Mouse (Mus musculus) hindbrain, embryonic 11.5 days (tissue): ENCODE measurements around the gene Dlgap1. TPM values are rescaled to one million over a fixed set of nuclear protein-coding genes. Genes with fewer than 3 reads are reported as not detected.

ENCODE experiments used
- ATAC-seq: fragments of 200-750 bp; cut with Nextera tagmentation; 2 replicates; pipeline ENCODE4 v1.8.0; 2017; ENCODE audit warnings: mild to moderate bottlenecking, moderate TSS enrichment, moderate library complexity; ENCODE audit not compliant: low FRiP score
- DNase-seq: peaks from one replicate; pipeline ENCODE4 v3.0.0-alpha.2; 2015; ENCODE audit warnings: low spot score
- H3K27ac ChIP-seq: fragments of 300-500 bp; sonication (generic); 2 replicates; pipeline ENCODE4 v1.5.1; 2014; ENCODE audit warnings: mild to moderate bottlenecking, low read depth, low read length
- H3K27me3 ChIP-seq: fragments of 300-500 bp; sonication (generic); 2 replicates; pipeline ENCODE4 v1.6.1; 2014; ENCODE audit warnings: mild to moderate bottlenecking, low read length, moderate library complexity, mixed read lengths; ENCODE audit not compliant: control insufficient read depth, insufficient read depth
- H3K36me3 ChIP-seq: fragments of 300-500 bp; sonication (generic); 2 replicates; pipeline ENCODE4 v1.6.1; 2014; ENCODE audit warnings: mild to moderate bottlenecking, low read length, moderate library complexity, mixed read lengths; ENCODE audit not compliant: control insufficient read depth, insufficient read depth
- H3K4me1 ChIP-seq: fragments of 300-500 bp; sonication (generic); replicated peaks from 2 replicates; pipeline ENCODE4 v1.6.1; 2014; ENCODE audit warnings: low read length, mixed read lengths; ENCODE audit not compliant: control insufficient read depth, insufficient read depth
- H3K4me2 ChIP-seq: fragments of 300-500 bp; sonication (generic); replicated peaks from 2 replicates; pipeline ENCODE4 v1.6.1; 2014; ENCODE audit warnings: mild to moderate bottlenecking, low read depth, low read length
- H3K4me3 ChIP-seq: fragments of 300-500 bp; sonication (generic); 2 replicates; pipeline ENCODE4 v1.5.1; 2014; ENCODE audit warnings: low read depth, low read length
- H3K9ac ChIP-seq: fragments of 300-500 bp; sonication (generic); 2 replicates; pipeline ENCODE4 v1.6.1; 2014; ENCODE audit warnings: low read depth, low read length
- H3K9me3 ChIP-seq: fragments of 300-500 bp; sonication (generic); 2 replicates; pipeline ENCODE4 v1.6.1; 2016; ENCODE audit warnings: low read length; ENCODE audit not compliant: control insufficient read depth
- WGBS: fragments of 180-500 bp; shearing (Covaris S2); extraction: QIAGEN DNeasy Blood & Tissue Kit; methylation state at CpG from one replicate; pipeline ENCODE4 v1.1.7; 2014; 5-methylcytosine and 5-hydroxymethylcytosine counted together
- polyA plus RNA-seq: library from polyadenylated mRNA; unstranded; fragments of >200 nt; fragmentation: Nextera tagmentation; extraction: Ambion mirVana; gene quantifications from 2 replicates; pipeline ENCODE4 v1.2.1, GENCODE M21; 2014

Dlgap1 gene
- polyA plus RNA-seq, 1 experiment from 2014 or later, result 4.4 TPM

DNA sequence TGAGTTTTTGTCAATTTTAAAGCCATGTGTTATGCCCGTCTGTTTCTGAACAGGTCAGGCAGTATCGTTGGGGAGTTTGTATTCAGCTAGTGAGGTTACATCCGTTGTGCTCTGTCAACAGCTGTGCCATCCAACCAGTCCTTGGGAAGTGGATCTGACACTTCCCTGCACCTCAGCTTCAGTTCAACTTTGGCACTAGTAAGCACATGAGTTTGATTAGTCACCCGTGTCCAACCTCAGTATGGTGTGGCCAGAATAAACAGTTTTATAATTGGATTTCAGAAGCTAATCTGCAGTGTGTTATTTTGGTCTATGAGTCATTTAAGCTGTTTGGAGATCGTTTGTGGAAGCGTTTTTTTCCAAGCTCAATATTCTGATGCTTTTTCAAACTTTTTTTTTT, 35.8 kb downstream of the Dlgap1 start:
- Histone ChIP-seq H3K4me3 (no peak overlapping the region), H3K27me3 (no peaks in the 10 kb centered on the region), H3K4me2 (no peak overlapping the region), H3K9ac (no peak overlapping the region), H3K27ac (no peak overlapping the region), H3K9me3 (no peaks in the 10 kb centered on the region), H3K36me3 (no peaks in the 10 kb centered on the region), H3K4me1 (no peaks in the 10 kb centered on the region)
- WGBS, result 85% methylated on average over 6 of the region's 6 CpGs
- ATAC-seq (no peak), DNase-seq (no peak)

DNA sequence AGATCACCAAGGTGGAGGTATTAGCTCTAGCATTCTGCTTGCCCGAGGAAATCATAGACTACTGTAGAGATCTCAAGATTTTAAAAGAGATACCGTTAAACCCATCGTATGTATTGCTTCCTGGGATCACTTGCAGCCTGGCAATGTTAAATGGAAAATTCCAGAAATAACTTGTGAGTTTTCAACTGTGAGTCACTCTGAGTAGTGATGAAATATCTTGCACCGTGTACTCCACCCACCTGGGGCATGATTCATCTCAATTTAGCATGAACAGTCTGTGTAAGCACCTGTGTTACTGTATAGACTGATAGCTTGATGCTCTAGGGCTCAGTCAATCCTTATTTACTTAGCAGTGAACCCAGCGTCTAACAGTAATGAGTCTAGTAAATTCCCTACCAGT, 38.7 kb downstream of the Dlgap1 start:
- Histone ChIP-seq H3K9ac (no peak overlapping the region), H3K27me3 (no peaks in the 10 kb centered on the region), H3K4me3 (no peak overlapping the region), H3K4me1 (no peaks in the 10 kb centered on the region), H3K4me2 (no peak overlapping the region), H3K9me3 (no peaks in the 10 kb centered on the region), H3K36me3 (no peaks in the 10 kb centered on the region), H3K27ac (no peak overlapping the region)
- 91% methylated on average over 5 of the region's 5 CpGs for WGBS
- ATAC-seq, result no peak
- DNase-seq, result no peak

DNA sequence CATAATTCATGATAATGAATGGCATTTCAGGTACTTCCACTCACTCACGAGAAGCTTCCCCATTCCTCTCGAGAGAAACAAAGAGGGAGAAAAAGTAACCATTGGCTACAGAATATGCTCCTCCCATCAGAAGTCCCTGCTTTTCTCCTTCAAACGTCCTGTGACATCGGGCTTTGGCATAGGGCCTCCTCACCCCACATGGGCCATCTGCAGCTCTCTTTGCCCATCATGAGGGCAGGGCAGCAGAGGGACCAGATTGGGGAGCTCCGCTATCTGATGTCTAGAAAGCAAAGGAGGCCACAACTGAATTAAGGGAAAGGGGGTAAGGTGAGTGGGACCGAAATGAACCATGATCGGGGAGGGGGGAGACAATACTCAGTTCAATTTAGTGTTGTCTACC, 47.6 kb downstream of the Dlgap1 start:
- no peaks in the 10 kb centered on the region for H3K36me3 ChIP-seq
- no peaks in the 10 kb centered on the region for H3K9me3 ChIP-seq
- no peak overlapping the region for H3K4me3 ChIP-seq
- DNase-seq (no peak), ATAC-seq (no peak)
- 66% methylated on average over 7 of the region's 7 CpGs for WGBS
- no peak overlapping the region for H3K9ac ChIP-seq
- H3K27me3 ChIP-seq, result no peaks in the 10 kb centered on the region
- H3K4me2 ChIP-seq, result no peak overlapping the region
- no peak overlapping the region for H3K27ac ChIP-seq
- H3K4me1 ChIP-seq, result no peaks in the 10 kb centered on the region

DNA sequence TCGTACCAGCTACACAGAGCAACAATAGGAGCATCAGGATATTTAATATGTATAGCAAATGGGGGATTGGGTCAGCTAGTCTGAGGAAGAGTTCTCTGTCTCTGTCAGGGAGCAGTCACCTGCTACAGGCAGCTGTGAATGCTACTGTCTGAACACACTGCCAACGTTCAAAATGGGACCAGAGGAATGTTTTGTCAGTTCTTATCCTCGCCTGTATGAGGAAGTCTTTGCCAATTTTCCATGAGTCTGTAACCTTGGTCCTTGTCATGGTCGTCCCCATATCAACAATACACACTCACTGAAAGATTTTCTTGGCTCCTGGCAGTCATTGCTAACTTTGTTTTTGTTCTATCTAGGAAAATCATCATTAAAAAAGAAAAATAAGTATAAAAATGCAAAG, 51.5 kb downstream of the Dlgap1 start:
- DNase-seq (no peak), ATAC-seq (no peak)
- Histone ChIP-seq H3K9me3 (no peaks in the 10 kb centered on the region), H3K4me2 (no peak overlapping the region), H3K27me3 (no peaks in the 10 kb centered on the region), H3K4me1 (no peaks in the 10 kb centered on the region), H3K36me3 (no peaks in the 10 kb centered on the region), H3K9ac (no peak overlapping the region), H3K27ac (no peak overlapping the region), H3K4me3 (no peak overlapping the region)
- WGBS, result 79% methylated on average over 4 of the region's 4 CpGs

DNA sequence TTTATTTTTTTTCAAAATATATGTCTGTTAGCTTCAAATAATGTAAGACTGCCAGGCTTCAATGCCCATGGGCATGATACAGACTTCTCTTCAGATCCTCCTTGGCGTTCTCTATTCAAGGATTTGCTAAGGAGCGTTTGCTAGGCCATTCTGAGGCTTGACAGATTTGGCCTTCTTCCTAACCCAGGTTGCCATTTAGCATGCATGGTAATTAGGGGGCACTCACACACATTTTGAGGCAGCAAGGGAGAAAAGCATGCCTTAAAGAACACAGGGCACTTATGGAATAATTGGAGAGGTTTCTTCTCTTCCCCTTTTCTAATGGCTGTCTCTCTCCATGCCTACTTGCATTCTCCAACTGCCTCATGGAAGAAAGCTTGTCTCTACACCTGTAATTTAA, 53.7 kb downstream of the Dlgap1 start:
- H3K36me3 ChIP-seq, result no peaks in the 10 kb centered on the region
- no peaks in the 10 kb centered on the region for H3K4me1 ChIP-seq
- ATAC-seq (no peak), DNase-seq (no peak)
- H3K27ac ChIP-seq, result no peak overlapping the region
- H3K4me3 ChIP-seq, result no peak overlapping the region
- H3K9ac ChIP-seq, result no peak overlapping the region
- H3K4me2 ChIP-seq, result no peak overlapping the region
- WGBS, result 84% methylated on average over 2 of the region's 2 CpGs
- no peaks in the 10 kb centered on the region for H3K27me3 ChIP-seq
- H3K9me3 ChIP-seq, result no peaks in the 10 kb centered on the region

DNA sequence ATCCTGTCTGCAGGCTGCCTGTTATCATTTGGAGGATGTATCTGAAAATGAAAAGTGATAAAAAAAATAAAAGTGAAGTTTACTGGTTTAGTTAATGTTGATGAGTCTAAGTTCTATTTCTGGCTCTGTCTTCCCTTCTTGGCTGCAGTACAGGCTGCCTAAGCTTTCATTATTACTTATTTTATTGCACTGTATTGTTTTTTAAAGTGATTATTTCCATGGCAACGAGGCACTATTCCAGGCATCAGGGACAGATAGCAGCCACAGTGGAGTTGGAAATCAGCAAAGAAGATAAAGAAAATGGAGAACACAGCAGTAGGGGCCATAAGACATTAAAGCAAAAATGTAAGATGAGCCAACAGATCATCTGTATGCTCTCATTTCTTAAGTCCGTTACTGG, 66.0 kb downstream of the Dlgap1 start:
- no peaks in the 10 kb centered on the region for H3K4me1 ChIP-seq
- WGBS, result 89% methylated on average over 2 of the region's 2 CpGs
- no peaks in the 10 kb centered on the region for H3K27me3 ChIP-seq
- no peak overlapping the region for H3K27ac ChIP-seq
- H3K4me2 ChIP-seq, result no peak overlapping the region
- no peak overlapping the region for H3K4me3 ChIP-seq
- DNase-seq, result no peak
- H3K9ac ChIP-seq, result no peak overlapping the region
- H3K9me3 ChIP-seq, result no peaks in the 10 kb centered on the region
- no peak for ATAC-seq
- H3K36me3 ChIP-seq, result no peaks in the 10 kb centered on the region

DNA sequence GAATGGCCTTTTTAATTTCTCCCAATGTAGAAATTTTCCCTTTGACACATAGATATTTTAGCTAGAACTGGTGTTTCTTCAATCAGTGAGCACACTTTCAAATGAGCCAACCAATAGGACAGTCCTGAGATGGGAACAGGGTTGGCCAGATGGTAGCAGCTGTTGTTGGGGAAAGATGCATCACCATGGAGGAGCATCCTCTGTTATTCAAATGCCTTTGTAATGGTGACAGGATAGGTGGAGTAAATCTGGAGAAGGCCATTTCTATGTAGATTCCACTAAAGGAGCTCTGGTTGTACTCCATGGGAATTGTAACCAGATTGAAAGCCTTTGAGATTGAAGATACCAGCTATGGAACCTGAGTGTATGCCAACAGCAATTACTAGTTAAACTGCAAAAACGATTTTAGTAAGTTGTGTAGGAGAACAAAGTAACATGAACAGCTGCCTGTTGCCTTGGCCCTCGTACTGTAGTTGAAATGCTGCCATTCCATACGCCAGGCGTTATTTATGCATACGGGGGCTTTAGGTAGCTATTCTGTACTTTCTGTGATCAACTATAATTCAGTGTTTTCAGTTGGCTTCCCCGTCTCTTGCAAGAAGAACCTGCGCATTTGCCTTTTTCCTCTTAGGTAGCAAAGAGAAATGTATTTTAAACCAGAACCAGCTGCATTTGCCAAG, 72.0 kb downstream of the Dlgap1 start:
- no peaks in the 10 kb centered on the region for H3K36me3 ChIP-seq
- WGBS, result 81% methylated on average over 7 of the region's 7 CpGs
- ATAC-seq (no peak), DNase-seq (no peak)
- no peak overlapping the region for H3K9ac ChIP-seq
- H3K4me1 ChIP-seq, result no peaks in the 10 kb centered on the region
- no peaks in the 10 kb centered on the region for H3K9me3 ChIP-seq
- no peak overlapping the region for H3K4me2 ChIP-seq
- no peaks in the 10 kb centered on the region for H3K27me3 ChIP-seq
- H3K27ac ChIP-seq, result no peak overlapping the region
- no peak overlapping the region for H3K4me3 ChIP-seq

DNA sequence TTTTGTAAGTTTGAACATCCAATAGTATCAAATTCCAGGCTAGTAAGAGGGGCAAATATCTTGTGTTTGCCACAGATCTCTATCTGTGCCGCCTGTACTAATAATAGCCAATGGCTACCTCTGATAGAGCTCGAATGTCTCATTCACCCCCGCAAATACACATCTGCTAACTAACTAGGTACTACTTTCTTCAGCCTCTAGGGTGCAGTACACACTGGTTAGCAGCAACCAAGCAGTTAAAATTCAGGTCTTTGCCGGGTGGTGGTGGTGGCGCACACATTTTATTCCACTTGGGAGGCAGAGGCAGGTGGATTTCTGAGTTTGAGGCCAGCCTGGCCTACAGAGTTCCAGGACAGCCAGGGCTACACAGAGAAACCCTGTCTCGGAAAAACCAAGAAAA, 99.4 kb downstream of the Dlgap1 start:
- ATAC-seq (no peak), DNase-seq (no peak)
- Histone ChIP-seq H3K27ac (no peak overlapping the region), H3K4me2 (no peak overlapping the region), H3K4me1 (no peaks in the 10 kb centered on the region), H3K4me3 (no peak overlapping the region), H3K9me3 (no peaks in the 10 kb centered on the region), H3K9ac (no peak overlapping the region), H3K27me3 (no peaks in the 10 kb centered on the region), H3K36me3 (no peaks in the 10 kb centered on the region)
- WGBS, result 85% methylated on average over 6 of the region's 6 CpGs

DNA sequence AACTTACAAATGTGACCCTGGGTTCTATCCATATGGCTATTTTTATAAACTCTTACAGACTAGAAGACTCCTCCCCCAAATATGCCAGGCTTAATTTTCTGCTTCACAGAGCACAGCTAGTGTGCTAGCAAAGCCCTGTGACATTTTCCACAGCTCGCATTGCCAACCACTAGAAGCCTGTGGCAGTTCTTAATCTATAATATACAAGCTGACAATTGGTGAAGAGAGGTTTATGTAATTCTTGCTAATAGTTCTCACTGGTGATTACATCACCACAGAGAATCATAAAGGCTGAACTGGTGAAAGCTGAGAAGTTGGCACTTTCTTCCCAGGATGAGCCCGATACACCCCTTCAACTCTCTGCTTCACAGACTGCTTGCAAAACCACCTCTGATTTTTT, 103.2 kb downstream of the Dlgap1 start:
- H3K27me3 ChIP-seq, result no peaks in the 10 kb centered on the region
- no peaks in the 10 kb centered on the region for H3K9me3 ChIP-seq
- no peak for DNase-seq
- 77% methylated on average over 2 of the region's 2 CpGs for WGBS
- H3K36me3 ChIP-seq, result no peaks in the 10 kb centered on the region
- no peak overlapping the region for H3K27ac ChIP-seq
- H3K4me2 ChIP-seq, result no peak overlapping the region
- H3K4me3 ChIP-seq, result no peak overlapping the region
- H3K9ac ChIP-seq, result no peak overlapping the region
- ATAC-seq, result no peak
- H3K4me1 ChIP-seq, result no peaks in the 10 kb centered on the region
